Mouse (Mus musculus): ENCODE data around the gene Plekhm2.

- TF ChIP-seq POLR2A (IDR thresholded peaks at IDR 0.05; ENCODE audit: borderline replicate concordance, control insufficient read depth, low read depth, low read length) = no peak
- TF ChIP-seq CTCF (IDR thresholded peaks at IDR 0.05; ENCODE audit: control insufficient read depth, insufficient read depth, low read length) = no peak
Measured at GRCm38 (mm10) chr4:141639474-141639873, 25.2 kb downstream of the Plekhm2 start.
